Mouse (Mus musculus) CD4-positive, CD25-positive, alpha-beta regulatory T cell, adult 4 months (primary cell): ENCODE results near the gene Gm11060. TPM values are rescaled to one million over a fixed set of nuclear protein-coding genes. Genes with fewer than 3 reads are reported as not detected.

Experiments
- ATAC-seq: one replicate; pipeline ENCODE4 v1.8.0; 2017
- polyA plus RNA-seq, 2 experiments: library from polyadenylated mRNA; unstranded; fragments of 100-300 nt; shearing (Covaris generic); gene quantifications; one replicate each; pipeline ENCODE4 v1.2.1; 2017

Gm11060 gene
- not detected for polyA plus RNA-seq

GRCm38 (mm10) chr2:105091718-105092117 is at the start of gene Gm11060:
Gene Gm11060, plus strand, starts transcription at chr2:105092018.
- no peak for ATAC-seq

- no peak for ATAC-seq
Observed at GRCm38 (mm10) chr2:105043152-105043551, 48.7 kb upstream of the Gm11060 start.

GRCm38 (mm10) chr2:105048301-105048700 is 43.5 kb upstream of the Gm11060 start:
- ATAC-seq: no peak

DNA sequence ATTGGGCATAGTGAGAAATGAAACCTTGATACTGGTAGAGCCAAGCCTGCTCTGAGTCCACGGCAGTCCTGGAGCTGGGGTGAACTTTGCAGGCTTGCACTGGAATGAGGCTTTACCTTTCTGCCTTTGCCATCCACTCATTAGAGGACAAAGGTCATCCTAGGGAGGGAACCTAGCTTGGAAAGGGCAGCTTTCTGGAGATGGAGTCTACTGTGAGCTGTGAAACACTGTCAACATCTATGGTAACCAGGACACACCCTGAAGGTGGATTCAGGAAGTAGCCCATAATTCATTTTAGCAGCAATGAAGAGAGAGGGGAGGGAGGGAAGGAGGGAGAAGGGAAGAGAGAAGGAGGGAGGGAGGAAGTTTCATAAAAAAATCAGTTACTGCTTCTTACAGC is 36.3 kb upstream of the Gm11060 start:
- no peak for ATAC-seq

- no peak for ATAC-seq
Observed at GRCm38 (mm10) chr2:105058577-105059116, 33.2 kb upstream of the Gm11060 start.

GRCm38 (mm10) chr2:105062741-105063372 is 29.0 kb upstream of the Gm11060 start:
- no peak for ATAC-seq

DNA sequence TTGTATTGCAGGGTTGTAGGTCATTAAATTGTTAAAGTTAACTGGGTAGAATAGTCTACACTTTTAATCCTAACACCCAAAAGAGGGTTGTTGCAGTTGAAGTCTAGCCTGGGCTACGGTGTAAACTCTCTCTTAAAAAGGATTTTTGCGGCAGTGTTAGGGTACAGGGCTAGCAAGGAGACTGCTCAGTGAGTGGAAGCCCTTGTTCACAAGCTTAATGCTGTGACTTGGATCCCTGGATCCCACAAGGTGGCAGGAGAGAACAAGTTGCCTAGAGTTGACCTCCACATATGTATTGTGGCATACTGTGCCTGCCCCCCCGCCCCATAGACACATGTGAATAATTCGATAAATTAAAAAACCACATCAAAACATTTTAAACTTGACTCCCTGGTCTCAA is 19.3 kb upstream of the Gm11060 start:
- no peak for ATAC-seq

DNA sequence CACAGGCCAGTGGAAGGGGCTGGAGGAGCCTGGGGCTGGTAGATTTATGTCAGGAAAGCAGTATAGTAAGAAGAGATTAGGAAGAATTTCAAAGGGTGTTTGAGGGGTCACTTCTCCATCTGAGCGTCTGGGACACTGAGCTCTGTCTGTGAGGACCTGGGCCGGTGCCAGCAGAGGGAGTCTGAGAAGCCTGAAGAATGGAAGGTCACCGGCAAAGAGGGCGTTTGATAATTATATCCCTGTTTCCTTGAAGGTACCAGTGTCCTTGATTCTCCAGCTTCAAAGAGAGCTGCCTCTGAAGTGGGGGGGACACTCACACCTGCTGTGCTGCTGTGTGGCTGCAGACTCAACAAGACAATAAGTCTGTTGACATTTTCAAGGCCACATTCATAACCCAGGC is 17.6 kb upstream of the Gm11060 start:
- ATAC-seq: no peak

GRCm38 (mm10) chr2:105075809-105076208 is 16.0 kb upstream of the Gm11060 start:
- no peak for ATAC-seq

- no peak for ATAC-seq
Observed at GRCm38 (mm10) chr2:105077151-105077550, 14.7 kb upstream of the Gm11060 start.

DNA sequence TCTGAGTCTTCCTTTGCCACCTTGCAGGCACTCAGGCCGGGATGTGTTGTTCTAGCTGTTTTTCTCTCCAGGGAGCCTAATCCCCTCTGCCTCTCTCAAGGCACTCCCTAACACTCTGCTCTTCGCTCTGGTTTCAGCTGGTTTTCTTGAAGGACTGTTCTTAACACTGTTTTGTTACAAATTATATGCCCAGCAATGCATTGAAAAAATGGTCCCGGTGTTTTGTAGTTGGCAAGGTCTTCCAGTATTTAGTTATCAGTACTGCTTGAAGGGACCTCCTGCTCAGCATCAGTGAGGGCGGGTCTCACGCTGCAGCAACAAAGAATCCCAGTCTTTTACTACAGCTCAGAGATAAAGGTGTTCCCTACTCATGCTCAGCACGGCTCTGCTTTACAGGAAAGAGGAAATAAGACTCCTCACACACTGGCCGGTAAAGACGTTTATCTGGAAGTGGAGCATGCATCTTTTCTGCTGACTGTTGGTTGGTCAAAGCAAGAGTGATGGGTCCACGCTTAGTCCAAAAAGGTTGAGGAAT is 9.5 kb upstream of the Gm11060 start:
- ATAC-seq: no peak

GRCm38 (mm10) chr2:105084035-105084434 is 7.8 kb upstream of the Gm11060 start:
- ATAC-seq: no peak

DNA sequence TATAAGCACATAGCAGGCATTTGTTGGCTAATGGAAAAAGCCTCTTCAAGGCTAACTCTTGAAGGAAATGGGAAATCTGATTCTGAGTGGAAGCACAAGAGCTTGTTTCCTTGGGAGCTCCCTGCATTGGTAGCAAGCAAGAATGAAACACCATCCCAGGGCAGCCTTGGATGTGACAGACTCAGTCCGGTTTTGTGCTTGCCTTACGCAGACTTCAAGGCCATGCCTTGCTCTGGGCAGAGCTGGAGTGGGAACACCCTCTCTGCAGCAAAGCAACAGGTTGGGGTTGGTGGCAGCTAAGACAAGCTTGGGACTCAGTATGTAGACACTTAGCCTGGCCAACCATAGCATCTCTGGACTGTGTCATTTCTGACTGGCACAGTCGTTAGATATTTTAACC is 5.7 kb upstream of the Gm11060 start:
- ATAC-seq: no peak

GRCm38 (mm10) chr2:105088005-105088404 is 3.8 kb upstream of the Gm11060 start:
- no peak for ATAC-seq

- ATAC-seq: no peak
Observed at GRCm38 (mm10) chr2:105089083-105089482, 2.7 kb upstream of the Gm11060 start.

DNA sequence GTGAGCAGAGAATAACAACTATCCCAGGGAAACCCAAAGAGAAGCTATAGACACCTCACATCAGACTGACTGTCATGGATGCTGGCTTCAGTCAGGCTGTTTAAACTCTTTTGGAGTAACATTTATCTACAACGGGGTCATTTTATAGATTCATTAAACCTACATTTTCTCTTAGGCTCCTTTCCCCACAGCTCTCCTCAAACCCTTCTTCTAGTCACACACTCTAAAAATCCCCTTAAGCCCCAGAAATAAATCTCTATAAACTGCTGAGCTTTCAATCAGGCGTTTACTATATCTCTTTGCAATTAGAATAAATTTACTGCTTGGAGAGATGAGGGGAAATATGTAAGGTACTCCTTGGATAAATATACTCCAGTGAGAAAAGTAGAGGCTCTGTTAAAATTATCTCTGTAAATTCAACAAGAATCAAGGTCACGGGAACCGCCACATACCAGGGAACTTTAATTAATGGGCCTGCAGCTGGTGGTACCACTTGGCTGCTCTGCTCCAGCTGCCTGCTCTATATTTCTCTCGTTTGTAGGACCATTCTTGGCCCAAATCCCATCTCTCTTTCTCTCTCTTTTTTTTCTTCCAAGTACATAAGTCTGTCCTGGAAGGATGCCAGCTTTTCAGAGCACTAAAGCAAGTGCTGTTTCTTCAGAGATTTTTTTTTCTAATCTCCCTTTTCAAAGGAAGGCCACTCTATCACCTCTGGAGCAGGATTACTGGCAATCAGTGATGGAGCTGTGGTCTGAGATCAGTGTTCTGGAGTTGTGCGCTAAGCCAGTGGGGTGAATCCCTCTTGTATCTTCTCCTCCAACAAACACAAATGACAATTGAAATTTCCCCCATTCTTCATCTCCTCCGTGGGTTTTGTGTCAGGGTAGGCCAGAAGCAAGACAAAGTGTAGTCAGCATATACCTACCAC is 2.0 kb upstream of the Gm11060 start:
- ATAC-seq: no peak

DNA sequence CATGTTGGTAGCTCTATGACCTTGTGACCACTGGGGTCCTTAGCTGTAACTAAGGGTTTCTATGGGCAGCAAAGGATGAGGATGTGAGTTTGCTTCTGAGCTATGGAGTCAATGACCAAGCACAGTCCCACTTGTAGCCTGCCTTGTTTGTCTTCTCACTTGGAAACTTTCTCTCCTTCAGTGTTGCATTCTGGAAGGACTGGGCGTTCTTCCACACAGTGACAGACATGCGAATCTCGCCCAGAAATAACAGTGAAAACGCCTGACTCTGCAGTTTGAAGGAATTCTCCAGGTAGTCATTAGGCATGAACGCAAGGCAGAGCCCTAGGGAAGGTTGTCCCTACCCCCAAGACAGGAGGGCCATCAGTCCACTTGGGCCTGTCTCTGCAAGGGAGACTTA is 827 bp upstream of the Gm11060 start:
- ATAC-seq: no peak

DNA sequence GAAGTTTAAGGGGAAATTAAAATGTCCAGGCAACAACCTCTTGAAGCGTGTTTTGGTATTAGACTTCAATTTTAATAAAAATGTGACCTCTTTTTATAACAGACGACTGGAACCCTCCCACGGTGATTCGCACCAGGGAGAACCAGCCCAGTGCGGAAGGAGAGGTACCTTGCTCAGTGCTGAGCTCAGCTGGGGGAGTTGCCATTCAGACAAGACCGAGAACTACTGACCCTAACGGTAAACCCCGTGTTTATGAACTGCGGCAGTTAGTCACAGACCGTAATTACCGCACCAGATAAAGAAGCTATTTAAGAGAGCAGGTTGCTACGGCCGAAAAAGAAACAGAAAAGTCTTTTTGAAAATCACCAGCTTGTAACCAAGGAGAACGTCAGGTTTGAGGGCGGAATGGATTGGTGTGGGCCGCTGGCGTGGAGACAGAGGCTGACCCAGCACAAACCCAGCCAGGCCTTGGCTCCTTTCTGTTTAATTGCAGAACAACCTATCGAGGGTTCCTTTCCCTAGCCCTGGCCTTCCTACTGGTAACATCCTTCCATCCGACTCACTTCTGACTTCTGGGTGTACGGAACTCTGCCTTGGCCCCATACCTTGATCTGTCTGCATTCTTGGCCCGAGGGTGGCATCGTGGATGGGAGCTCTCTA is 5.6 kb downstream of the Gm11060 start:
- no peak for ATAC-seq

GRCm38 (mm10) chr2:105099410-105099809 is 7.6 kb downstream of the Gm11060 start:
- ATAC-seq: no peak

GRCm38 (mm10) chr2:105100541-105100940 is 8.7 kb downstream of the Gm11060 start:
- no peak for ATAC-seq

DNA sequence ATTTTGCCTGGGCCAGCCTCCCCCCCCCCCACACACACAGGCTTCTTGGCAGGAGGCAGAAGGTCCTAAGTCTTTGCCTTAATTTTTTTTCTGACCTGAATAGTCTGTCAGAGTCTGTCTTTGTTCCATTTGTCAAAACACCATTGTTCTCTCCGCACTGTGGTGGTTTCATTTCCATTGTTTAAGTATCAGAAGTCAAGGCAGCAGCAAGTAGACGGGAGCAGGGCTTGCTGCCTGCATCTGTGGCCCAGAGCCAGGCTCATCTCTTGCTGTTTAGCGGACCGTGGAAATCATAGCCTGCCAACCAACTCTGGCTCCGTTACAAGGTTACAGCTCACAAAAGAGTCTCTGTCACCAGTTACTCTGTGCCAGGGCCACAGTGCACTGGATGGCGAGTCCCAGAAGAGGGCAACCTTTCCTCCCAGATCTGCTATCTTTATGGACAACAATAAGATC is 16.9 kb downstream of the Gm11060 start:
- ATAC-seq: no peak

DNA sequence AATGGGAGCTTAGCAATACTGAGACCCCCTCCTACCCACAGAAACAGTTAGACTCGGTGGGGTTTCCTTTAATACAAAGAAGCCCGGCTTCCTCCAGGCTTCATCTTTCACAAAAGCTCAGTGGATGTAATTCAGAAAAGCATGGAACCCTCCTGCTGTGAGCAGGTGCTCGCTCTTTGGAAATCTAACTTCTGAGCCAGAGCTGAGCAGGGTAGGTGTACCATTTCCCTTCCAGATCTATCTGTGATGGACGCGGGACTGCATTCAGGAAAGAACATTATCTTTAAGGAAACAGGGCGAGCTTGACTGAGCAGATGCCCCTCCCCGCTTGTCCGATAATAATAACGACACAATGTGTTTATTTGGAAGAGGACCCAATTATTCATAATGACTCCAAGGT is 22.3 kb downstream of the Gm11060 start:
- no peak for ATAC-seq

GRCm38 (mm10) chr2:105117669-105118068 is 25.9 kb downstream of the Gm11060 start:
- ATAC-seq: no peak
